Mouse (Mus musculus) ES-E14 (cell line): ENCODE results near the gene Uap1l1. TPM values are rescaled to one million over a fixed set of nuclear protein-coding genes. Genes with fewer than 3 reads are reported as not detected.
A peak's percentile ranks its signal among the peaks of the same experiment; 100 is the strongest.

Experiments used
- DNase-seq: peaks from one replicate; pipeline ENCODE4 v3.0.0-alpha.2; 2013; ENCODE audit warnings: low read depth, low spot score
- H3K27ac ChIP-seq: 2 replicates; pipeline ENCODE4 v1.5.1; 2012; ENCODE audit warnings: low read depth, mild to moderate bottlenecking, low read length, moderate library complexity, mixed read lengths; ENCODE audit not compliant: poor library complexity, insufficient read depth, severe bottlenecking
- H3K36me3 ChIP-seq: 2 replicates; pipeline ENCODE4 v1.6.1; 2012; ENCODE audit warnings: mild to moderate bottlenecking, low read length, moderate library complexity, mixed read lengths; ENCODE audit not compliant: control insufficient read depth, poor library complexity, insufficient read depth, severe bottlenecking
- H3K4me1 ChIP-seq, 2 experiments: fragments of 150-350 bp in 1 of 2; sonication (generic) in 1 of 2; 2 replicates each; pipeline ENCODE4 v1.6.1; 2012; ENCODE audit warnings: low read length in 2 of 2, mild to moderate bottlenecking in 1 of 2, mixed read lengths in 1 of 2; ENCODE audit not compliant: control insufficient read depth in 2 of 2, insufficient read depth in 2 of 2, poor library complexity in 1 of 2
- H3K4me3 ChIP-seq, 2 experiments: fragments of 150-350 bp in 1 of 2; sonication (generic) in 1 of 2; 2 replicates each; pipeline ENCODE4 v1.5.1; 2012; ENCODE audit warnings: low read length in 2 of 2, low read depth in 1 of 2, mild to moderate bottlenecking in 1 of 2, mixed read lengths in 1 of 2; ENCODE audit not compliant: insufficient read depth in 1 of 2, poor library complexity in 1 of 2, severe bottlenecking in 1 of 2
- H3K9ac ChIP-seq: 2 replicates; pipeline ENCODE4 v1.6.1; 2012; ENCODE audit warnings: low read depth, mild to moderate bottlenecking, low read length, mixed read lengths; ENCODE audit not compliant: poor library complexity, insufficient read depth, severe bottlenecking
- H3K9me3 ChIP-seq: fragments of 150-350 bp; sonication (generic); 2 replicates; pipeline ENCODE4 v1.6.1; 2012; ENCODE audit warnings: low read depth, mild to moderate bottlenecking, low read length; ENCODE audit not compliant: control insufficient read depth, insufficient read depth
- CHD2 ChIP-seq: IDR thresholded peaks from 2 replicates; pipeline ENCODE4 v1.6.1; 2014; ENCODE audit warnings: mild to moderate bottlenecking, low read depth, low read length, inconsistent platforms
- HCFC1 ChIP-seq: IDR thresholded peaks from 2 replicates; pipeline ENCODE4 v1.6.1; 2012; ENCODE audit warnings: low read length, inconsistent platforms, borderline replicate concordance; ENCODE audit not compliant: insufficient read depth
- MAFK ChIP-seq: IDR thresholded peaks from 2 replicates; pipeline ENCODE4 v1.6.1; 2014; ENCODE audit warnings: mild to moderate bottlenecking, low read depth, low read length, inconsistent platforms; ENCODE audit not compliant: insufficient read depth
- ZC3H11A ChIP-seq: IDR thresholded peaks from 2 replicates; pipeline ENCODE4 v1.6.1; 2012; ENCODE audit warnings: low read depth, mild to moderate bottlenecking, inconsistent platforms, low read length, borderline replicate concordance
- ZNF384 ChIP-seq: IDR thresholded peaks from 2 replicates; pipeline ENCODE4 v1.6.1; 2012; ENCODE audit warnings: low read depth, low read length, inconsistent platforms
- in situ Hi-C, 2 experiments: fragments of 600-800 bp; cut with MboI; formaldehyde crosslinking; loops; one replicate each; pipeline ENCODE4 v1.15.1; 2025; ENCODE audit warnings: low sequenced_read_pairs in 2 of 2, inconsistent platforms in 1 of 2; ENCODE audit not compliant: unreplicated experiment in 2 of 2
- total RNA-seq: library from RNA; depleted of rRNA; stranded (reverse); fragments of 300-350 nt; gene quantifications from 2 replicates; pipeline ENCODE4 v1.2.3, GENCODE M21; 2012

The Uap1l1 gene
- total RNA-seq, 1 experiment, result 18.7 TPM

DNA sequence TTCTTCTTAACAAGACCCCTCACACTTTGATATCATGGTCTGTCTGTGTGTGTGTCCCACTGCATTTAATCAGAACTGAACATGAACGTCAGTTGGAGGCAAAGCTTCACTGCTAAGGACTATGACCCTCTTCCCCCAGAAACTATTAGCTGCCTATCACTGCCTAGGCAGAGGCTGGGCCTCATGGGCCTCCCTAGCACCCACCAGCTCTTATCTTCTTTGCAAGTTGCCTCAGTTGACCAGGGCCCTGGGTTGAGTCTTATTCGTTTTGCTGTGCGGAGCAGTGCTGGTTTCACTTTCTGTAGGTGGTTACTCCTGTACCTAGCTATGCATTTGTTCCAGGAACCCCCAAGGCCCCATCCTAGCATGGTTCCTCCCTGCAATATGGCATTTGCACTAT lies 4.5 kb upstream of the Uap1l1 start:
- Histone ChIP-seq H3K9ac (no peak overlapping the region), H3K4me1 (peaks cover 0 to 7% of the 10 kb centered on the region in 2 experiments; a peak in 2 of 4 replicates), H3K9me3 (no peaks in the 10 kb centered on the region), H3K27ac (no peak overlapping the region), H3K36me3 (peaks cover 10% of the 10 kb centered on the region; the same call in 1 of the 2 replicates), H3K4me3 (no peak overlapping the region)
- DNase-seq, result no peak
- in situ Hi-C loops, result no loop called here
- TF ChIP-seq ZNF384 (no peak), MAFK (no peak), CHD2 (no peak), ZC3H11A (no peak), HCFC1 (no peak)

DNA sequence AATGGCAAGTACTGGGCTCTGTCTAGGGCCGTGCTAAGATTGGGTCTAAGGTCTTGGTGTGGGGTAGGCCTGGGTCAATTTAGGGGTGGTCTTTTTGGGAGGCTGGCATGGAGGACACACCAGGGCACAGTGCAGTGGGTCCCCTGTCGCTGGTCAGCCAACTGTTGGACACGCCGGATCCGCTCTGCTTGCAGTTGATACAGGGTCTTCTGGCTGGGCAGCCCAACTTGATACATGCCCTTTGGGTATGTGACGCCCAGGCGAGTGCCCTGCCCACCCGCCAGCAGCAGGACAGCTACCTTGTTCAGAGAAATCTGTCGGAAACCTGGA lies 756 bp downstream of the Uap1l1 start:
- no peak for DNase-seq
- H3K27ac ChIP-seq, result no peak overlapping the region

DNA sequence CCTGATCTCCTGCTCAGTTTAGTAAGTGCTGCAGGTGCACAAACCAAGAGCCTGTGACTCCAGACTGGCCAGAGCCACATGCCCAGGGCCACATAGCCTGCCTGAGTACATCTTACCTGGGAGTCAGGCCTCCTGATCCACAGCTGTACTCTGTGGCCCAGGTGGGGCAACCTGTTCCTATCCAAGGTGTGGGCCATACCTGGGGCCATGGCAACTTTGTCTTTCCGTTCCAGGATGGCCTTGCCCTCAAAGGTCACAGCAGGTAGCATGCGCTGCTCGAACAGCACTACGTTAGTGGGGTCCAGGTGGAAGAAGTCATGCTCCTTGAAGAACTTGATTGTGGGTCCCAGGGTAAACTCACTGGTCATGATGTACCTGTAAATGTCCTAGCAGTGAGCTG lies 1.2 kb downstream of the Uap1l1 start:
- TF ChIP-seq ZC3H11A, result no peak
- TF ChIP-seq CHD2, result no peak
- TF ChIP-seq ZNF384, result no peak
- no peak for TF ChIP-seq MAFK
- DNase-seq, result no peak
- in situ Hi-C loops, result no loop called here
- peaks cover 0 to 18% of the 10 kb centered on the region in 2 experiments; a peak in 3 of 4 replicates for H3K4me1 ChIP-seq
- no peaks in the 10 kb centered on the region for H3K9me3 ChIP-seq
- H3K27ac ChIP-seq, result no peak overlapping the region
- H3K4me3 ChIP-seq, result peak overlapping the region; percentile 54 to 85; a peak in 3 of 4 replicates
- H3K36me3 ChIP-seq, result peaks cover 36% of the 10 kb centered on the region
- peak overlapping the region; percentile 82; the same call in 1 of the 2 replicates for H3K9ac ChIP-seq

More for the DNA sequence above, 756 bp downstream of the Uap1l1 start:
- peaks cover 36% of the 10 kb centered on the region for H3K36me3 ChIP-seq
- peak overlapping the region; percentile 54 to 85 for H3K4me3 ChIP-seq
- H3K9me3 ChIP-seq, result no peaks in the 10 kb centered on the region
- TF ChIP-seq MAFK (no peak), ZC3H11A (no peak), ZNF384 (no peak), CHD2 (no peak), HCFC1 (no peak)
- H3K9ac ChIP-seq, result peak overlapping the region; percentile 82
- in situ Hi-C loops, result no loop called here
- H3K4me1 ChIP-seq, result peaks cover 0 to 18% of the 10 kb centered on the region in 2 experiments; a peak in 3 of 4 replicates

DNA sequence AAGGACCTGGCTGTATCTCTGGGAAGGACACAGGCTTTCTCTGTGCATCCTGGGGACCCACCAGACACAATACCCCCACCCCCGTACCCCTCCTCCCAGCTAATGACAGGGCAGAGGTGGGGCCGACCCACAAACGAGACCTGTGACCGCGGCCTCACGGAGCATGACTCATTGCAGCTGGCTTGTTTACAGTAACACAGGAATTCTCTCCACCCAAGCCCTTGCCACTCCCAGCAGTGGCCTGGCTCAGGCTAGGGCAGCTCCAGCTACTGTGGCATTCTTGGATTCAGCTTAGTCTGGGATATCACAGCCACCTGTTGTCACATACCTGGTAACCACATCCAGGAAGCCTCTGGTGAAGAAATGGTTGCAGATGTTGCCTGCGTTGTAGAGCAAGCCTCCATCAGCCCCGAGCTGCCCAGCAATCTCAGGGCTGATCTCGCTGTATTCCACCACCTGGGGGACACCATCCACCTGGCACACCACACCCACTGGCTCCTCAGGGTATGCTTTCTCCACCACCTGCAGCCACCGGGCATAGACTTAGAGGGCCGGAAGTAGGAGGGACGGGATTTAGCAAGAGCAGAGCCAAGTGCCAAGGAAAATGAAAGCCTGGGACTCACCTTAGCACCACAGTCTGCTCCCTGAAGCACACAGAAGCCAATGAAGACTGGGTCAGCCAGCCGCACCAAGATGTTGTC lies 1.9 kb downstream of the Uap1l1 start:
- TF ChIP-seq MAFK (no peak), CHD2 (no peak), HCFC1 (no peak), ZNF384 (no peak), ZC3H11A (no peak)
- no peak for DNase-seq
- no peak overlapping the region for H3K27ac ChIP-seq
- H3K4me1 ChIP-seq, result peaks cover 0 to 18% of the 10 kb centered on the region in 2 experiments; a peak in 3 of 4 replicates
- H3K4me3 ChIP-seq, result no peak overlapping the region; a peak in 1 of 4 replicates
- in situ Hi-C loops, result no loop called here
- H3K36me3 ChIP-seq, result peaks cover 36% of the 10 kb centered on the region
- H3K9ac ChIP-seq, result no peak overlapping the region
- no peaks in the 10 kb centered on the region for H3K9me3 ChIP-seq
